Mouse (Mus musculus): Measurements from ENCODE around the gene Rpn2.

- TF ChIP-seq CTCF (conservative IDR thresholded peaks at IDR 0.05; ENCODE audit: insufficient read depth, insufficient read length, low read depth, low read length) (peak; percentile 87), POLR2A (IDR thresholded peaks at IDR 0.05; ENCODE audit: low read depth, low read length) (no peak)
Measured at GRCm38 (mm10) chr2:157259720-157260119, 19.1 kb upstream of the Rpn2 start.
